Mouse (Mus musculus): ENCODE data around the gene Rab34.

- TF ChIP-seq CTCF (IDR thresholded peaks at IDR 0.05; ENCODE audit: borderline replicate concordance, control insufficient read depth, extremely low read depth, insufficient read depth, low read length, poor library complexity), result no peak
- TF ChIP-seq POLR2A (IDR thresholded peaks at IDR 0.05; ENCODE audit: control insufficient read depth, extremely low read depth, insufficient read depth, low read length, poor library complexity), result no peak
These were observed 32.0 kb upstream of the Rab34 start for GRCm38 (mm10) chr11:78156156-78156699.
